Mouse (Mus musculus) thymus, adult 2 months (tissue): ENCODE results near the gene Stim1.

Source experiments
- CTCF ChIP-seq: fragments of 200-500 bp; IDR thresholded peaks from 2 replicates; pipeline ENCODE4 v1.5.1; 2012; ENCODE audit warnings: mild to moderate bottlenecking, control low read depth, low read length, moderate library complexity, borderline replicate concordance; ENCODE audit not compliant: control insufficient read depth, poor library complexity, insufficient read depth; ENCODE audit errors: extremely low read depth
- POLR2A ChIP-seq: fragments of 200-500 bp; IDR thresholded peaks from 2 replicates; pipeline ENCODE4 v1.6.1; 2012; ENCODE audit warnings: mild to moderate bottlenecking, low read length, control low read depth, moderate library complexity; ENCODE audit not compliant: control insufficient read depth, poor library complexity, insufficient read depth; ENCODE audit errors: extremely low read depth

DNA sequence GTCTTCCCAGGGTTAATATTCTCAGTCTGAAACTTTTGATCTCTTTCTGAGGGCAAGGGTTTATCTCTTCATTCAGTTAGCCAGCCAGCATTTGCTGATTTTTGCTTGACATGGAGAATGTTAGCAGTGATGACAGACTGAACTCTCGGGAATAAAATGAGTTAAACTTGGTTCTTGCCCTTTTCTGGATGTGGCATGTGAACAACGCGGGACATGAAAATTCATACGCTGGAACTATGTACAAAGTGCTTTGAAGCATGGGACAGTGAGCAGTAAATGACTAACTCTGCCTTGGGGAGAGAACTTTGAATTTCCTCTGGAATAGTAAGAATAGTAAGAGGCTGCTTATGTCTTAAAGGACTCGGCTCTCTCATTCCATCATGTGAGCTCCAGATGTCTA lies 81.6 kb downstream of the Stim1 start:
- TF ChIP-seq POLR2A, result no peak
- TF ChIP-seq CTCF, result no peak
